Mouse (Mus musculus): ENCODE results near the gene Sik1. TPM values are rescaled to one million over a fixed set of nuclear protein-coding genes. Genes with fewer than 3 reads are reported as not detected.

Sik1 gene
- total and polyA plus RNA-seq, 2 experiments from 2014 or later = 10.9 to 31.9 TPM

- DNase-seq (ENCODE audit: low spot score) = peak; percentile 24
- Histone ChIP-seq H3K4me2 (ENCODE audit: low read depth, low read length) (peak overlapping the region; percentile 73), H3K36me3 (replicated peaks; ENCODE audit: control insufficient read depth, insufficient read depth, low read length) (peaks cover 20% of the 10 kb centered on the region), H3K4me3 (ENCODE audit: low read depth, low read length) (peak overlapping the region; percentile 97), H3K9ac (replicated peaks; ENCODE audit: low read depth, low read length) (peak overlapping the region; percentile 97), H3K27me3 (ENCODE audit: control insufficient read depth, insufficient read depth, low read length) (no peaks in the 10 kb centered on the region), H3K27ac (ENCODE audit: low read depth) (peak overlapping the region; percentile 94), H3K9me3 (replicated peaks; ENCODE audit: control insufficient read depth, low read length) (no peaks in the 10 kb centered on the region), H3K4me1 (ENCODE audit: control insufficient read depth, insufficient read depth) (peaks cover 30% of the 10 kb centered on the region)
- 0% methylated on average over 68 of the region's 73 CpGs for WGBS
- ATAC-seq (ENCODE audit: insufficient read depth, low read depth) = peak; percentile 16; the same call in 1 of the 2 replicates
- no peak for TF ChIP-seq CTCF (IDR thresholded peaks at IDR 0.05; ENCODE audit: low read depth)
- no peak for TF ChIP-seq EP300 (IDR thresholded peaks at IDR 0.05; ENCODE audit: low read depth)
These were observed 621 bp downstream of the Sik1 start for GRCm38 (mm10) chr17:31854770-31855596.

DNA sequence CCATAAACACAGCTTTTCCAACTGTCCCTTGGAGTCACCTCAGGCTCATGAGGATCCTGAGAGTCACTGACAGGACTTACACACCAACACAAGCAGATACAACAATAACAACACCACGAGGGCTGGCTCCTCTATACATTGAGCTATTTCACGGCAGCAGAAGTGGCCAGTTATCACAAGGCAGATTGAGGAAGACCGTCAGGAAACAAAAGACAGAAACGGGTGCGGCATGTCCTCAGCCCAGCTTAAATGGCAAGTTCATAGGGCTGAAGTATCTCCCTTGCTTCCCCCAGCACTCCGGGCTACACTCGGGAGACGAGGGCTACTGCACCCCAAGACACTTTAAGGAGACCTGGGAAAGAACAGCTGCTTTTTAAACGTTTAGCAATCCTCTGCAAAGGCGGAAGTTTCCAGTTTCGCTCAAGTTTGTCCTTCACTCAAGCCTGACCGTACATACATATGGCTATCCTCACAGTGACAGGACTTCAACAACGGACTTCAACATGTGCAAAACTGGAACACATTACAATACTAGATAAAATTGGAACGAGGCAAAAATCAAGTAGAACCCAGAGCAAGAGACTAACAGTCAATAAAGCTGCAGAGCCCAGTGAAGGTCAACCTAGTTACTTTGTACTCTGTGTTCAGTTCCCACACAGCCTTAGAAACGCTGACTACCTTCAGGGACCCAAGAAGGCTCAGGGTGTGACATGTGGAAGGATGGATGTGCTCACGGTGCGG is 2.0 kb downstream of the Sik1 start:
- H3K36me3 ChIP-seq (replicated peaks; ENCODE audit: control insufficient read depth, insufficient read depth, low read length) = peaks cover 34% of the 10 kb centered on the region
- peak overlapping the region; percentile 57; the same call in 1 of the 2 replicates for H3K9ac ChIP-seq (replicated peaks; ENCODE audit: low read depth, low read length)
- ATAC-seq (ENCODE audit: insufficient read depth, low read depth) (no peak), DNase-seq (ENCODE audit: low spot score) (peak; percentile 58)
- H3K9me3 ChIP-seq (replicated peaks; ENCODE audit: control insufficient read depth, low read length) = no peaks in the 10 kb centered on the region
- TF ChIP-seq CTCF (IDR thresholded peaks at IDR 0.05; ENCODE audit: low read depth) (no peak), EP300 (IDR thresholded peaks at IDR 0.05; ENCODE audit: low read depth) (no peak)
- H3K4me2 ChIP-seq (ENCODE audit: low read depth, low read length) = peak overlapping the region; percentile 73
- WGBS = 21% methylated on average over 17 of the region's 17 CpGs
- H3K27me3 ChIP-seq (ENCODE audit: control insufficient read depth, insufficient read depth, low read length) = no peaks in the 10 kb centered on the region
- peaks cover 30% of the 10 kb centered on the region for H3K4me1 ChIP-seq (ENCODE audit: control insufficient read depth, insufficient read depth)
- H3K4me3 ChIP-seq (ENCODE audit: low read depth, low read length) = peak overlapping the region; percentile 97
- peak overlapping the region; percentile 56 for H3K27ac ChIP-seq (ENCODE audit: low read depth)

DNA sequence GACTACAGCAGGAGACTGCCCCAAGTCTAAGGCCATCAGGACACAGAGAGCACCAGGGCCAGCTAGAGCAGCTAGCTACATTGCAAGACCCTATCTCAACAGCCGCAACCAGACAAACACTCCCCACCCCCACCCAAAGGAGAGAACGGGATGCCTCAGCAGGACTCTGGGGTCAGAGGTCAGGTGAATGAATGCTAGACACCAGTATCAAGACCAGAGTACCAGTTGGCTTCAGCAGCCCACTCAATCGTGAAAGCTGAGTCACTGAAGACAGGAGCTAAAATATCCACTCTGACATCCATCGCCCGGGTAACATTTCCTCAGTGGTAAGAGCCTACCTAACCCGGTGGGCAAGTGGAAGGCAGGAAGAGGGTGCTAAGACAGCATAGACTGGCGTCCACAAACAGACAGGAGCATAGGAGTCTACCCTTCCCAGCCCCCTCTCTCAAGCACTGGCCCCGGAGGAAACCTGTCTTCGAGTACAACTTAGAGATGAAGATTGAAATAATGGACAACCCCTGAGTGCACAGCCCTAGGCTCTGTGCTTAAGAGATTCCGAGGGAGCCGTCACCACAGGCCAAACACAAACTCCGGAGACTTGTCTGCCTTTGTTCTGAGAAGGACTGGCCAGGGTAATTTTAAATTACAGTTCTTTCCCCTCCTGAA is 2.7 kb downstream of the Sik1 start:
- Histone ChIP-seq H3K4me2 (ENCODE audit: low read depth, low read length) (peak overlapping the region; percentile 73), H3K4me3 (ENCODE audit: low read depth, low read length) (peak overlapping the region; percentile 97), H3K9ac (replicated peaks; ENCODE audit: low read depth, low read length) (peak overlapping the region; percentile 57; the same call in 1 of the 2 replicates), H3K27me3 (ENCODE audit: control insufficient read depth, insufficient read depth, low read length) (no peaks in the 10 kb centered on the region), H3K4me1 (ENCODE audit: control insufficient read depth, insufficient read depth) (peaks cover 30% of the 10 kb centered on the region), H3K27ac (ENCODE audit: low read depth) (peak overlapping the region; percentile 56), H3K36me3 (replicated peaks; ENCODE audit: control insufficient read depth, insufficient read depth, low read length) (peaks cover 41% of the 10 kb centered on the region), H3K9me3 (replicated peaks; ENCODE audit: control insufficient read depth, low read length) (no peaks in the 10 kb centered on the region)
- ATAC-seq (ENCODE audit: insufficient read depth, low read depth) = no peak
- no peak for TF ChIP-seq EP300 (IDR thresholded peaks at IDR 0.05; ENCODE audit: low read depth)
- no peak for DNase-seq (ENCODE audit: low spot score)
- WGBS = 31% methylated on average over 12 of the region's 12 CpGs

DNA sequence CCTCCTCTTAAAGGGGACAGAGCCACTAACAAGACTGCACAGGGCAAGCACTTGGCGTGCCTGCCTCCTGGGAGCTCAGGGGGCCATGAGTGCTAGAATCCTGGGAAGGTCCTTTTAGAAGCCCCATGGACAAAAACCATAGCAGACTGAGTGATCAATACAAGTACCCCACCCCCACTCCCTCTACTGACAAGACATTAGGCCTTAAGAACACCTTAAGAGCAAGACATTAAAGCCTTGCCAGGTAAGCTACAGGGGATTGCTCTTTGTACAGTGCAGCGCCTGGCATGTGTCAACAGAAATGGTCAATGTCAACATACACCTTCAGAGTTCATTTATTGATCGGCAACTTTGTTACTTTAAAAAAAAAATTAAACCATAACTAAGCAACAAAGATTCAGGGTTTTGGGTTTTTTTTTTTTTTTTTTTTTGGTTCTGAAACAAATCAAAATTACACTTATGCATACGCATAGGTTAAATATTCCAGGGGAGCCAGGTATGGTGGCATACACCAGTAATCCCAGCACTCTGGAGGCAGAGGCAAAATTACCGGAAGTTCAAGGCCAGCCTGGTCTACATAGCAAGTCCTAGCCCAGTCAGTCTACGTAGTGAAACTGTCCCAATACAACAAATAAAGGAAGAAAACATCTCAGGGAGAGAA is 3.7 kb downstream of the Sik1 start:
- no peak overlapping the region for H3K9ac ChIP-seq (replicated peaks; ENCODE audit: low read depth, low read length)
- no peak overlapping the region for H3K27ac ChIP-seq (ENCODE audit: low read depth)
- no peak overlapping the region for H3K4me3 ChIP-seq (ENCODE audit: low read depth, low read length)
- DNase-seq (ENCODE audit: low spot score) (no peak), ATAC-seq (ENCODE audit: insufficient read depth, low read depth) (no peak)
- no peaks in the 10 kb centered on the region for H3K9me3 ChIP-seq (replicated peaks; ENCODE audit: control insufficient read depth, low read length)
- no peaks in the 10 kb centered on the region for H3K27me3 ChIP-seq (ENCODE audit: control insufficient read depth, insufficient read depth, low read length)
- H3K4me1 ChIP-seq (ENCODE audit: control insufficient read depth, insufficient read depth) = peaks cover 20% of the 10 kb centered on the region
- peak overlapping the region; percentile 73; the same call in 1 of the 2 replicates for H3K4me2 ChIP-seq (ENCODE audit: low read depth, low read length)
- WGBS = 83% methylated on average over 6 of the region's 6 CpGs
- no peak for TF ChIP-seq CTCF (IDR thresholded peaks at IDR 0.05; ENCODE audit: low read depth)
- TF ChIP-seq EP300 (IDR thresholded peaks at IDR 0.05; ENCODE audit: low read depth) = no peak
- H3K36me3 ChIP-seq (replicated peaks; ENCODE audit: control insufficient read depth, insufficient read depth, low read length) = peaks cover 50% of the 10 kb centered on the region

DNA sequence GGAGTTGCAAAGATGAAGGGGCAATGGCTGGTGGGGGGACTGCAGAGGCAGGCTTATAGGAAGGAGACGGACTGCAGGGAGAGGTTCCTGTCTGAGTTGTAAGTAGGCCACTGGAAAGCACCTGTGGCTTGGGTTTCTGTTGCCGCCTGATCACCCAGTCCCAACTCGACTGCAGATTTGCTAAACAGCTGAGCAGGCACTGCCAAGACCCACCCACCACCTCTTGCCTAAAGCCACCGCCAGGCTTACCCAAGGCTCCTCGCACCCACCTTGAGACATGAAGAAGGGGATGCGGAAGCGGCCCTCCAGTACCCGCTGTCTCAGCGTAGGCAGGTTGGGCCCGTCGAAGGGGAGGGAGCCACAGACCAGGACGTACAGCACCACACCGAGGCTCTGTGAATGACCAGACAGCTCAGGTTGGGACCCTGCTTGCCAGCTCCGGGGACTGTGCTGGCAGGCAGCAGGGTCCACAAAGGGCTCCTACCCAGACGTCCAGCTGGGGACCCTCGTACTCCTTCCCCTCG is 5.1 kb downstream of the Sik1 start:
- no peak overlapping the region for H3K4me2 ChIP-seq (ENCODE audit: low read depth, low read length)
- H3K9ac ChIP-seq (replicated peaks; ENCODE audit: low read depth, low read length) = no peak overlapping the region
- 90% methylated on average over 17 of the region's 17 CpGs for WGBS
- H3K27ac ChIP-seq (ENCODE audit: low read depth) = no peak overlapping the region
- H3K4me1 ChIP-seq (ENCODE audit: control insufficient read depth, insufficient read depth) = peaks cover 18% of the 10 kb centered on the region
- H3K27me3 ChIP-seq (ENCODE audit: control insufficient read depth, insufficient read depth, low read length) = no peaks in the 10 kb centered on the region
- TF ChIP-seq EP300 (IDR thresholded peaks at IDR 0.05; ENCODE audit: low read depth) (no peak), CTCF (IDR thresholded peaks at IDR 0.05; ENCODE audit: low read depth) (no peak)
- H3K36me3 ChIP-seq (replicated peaks; ENCODE audit: control insufficient read depth, insufficient read depth, low read length) = peaks cover 65% of the 10 kb centered on the region
- no peak overlapping the region for H3K4me3 ChIP-seq (ENCODE audit: low read depth, low read length)
- no peak for DNase-seq (ENCODE audit: low spot score)
- ATAC-seq (ENCODE audit: insufficient read depth, low read depth) = no peak
- no peaks in the 10 kb centered on the region for H3K9me3 ChIP-seq (replicated peaks; ENCODE audit: control insufficient read depth, low read length)
